Mouse (Mus musculus): Measurements from ENCODE around the gene Ddx55. TPM values are rescaled to one million over a fixed set of nuclear protein-coding genes. Genes with fewer than 3 reads are reported as not detected.

Gene Ddx55
- polyA plus RNA-seq, 1 experiment: 37.9 TPM

DNA sequence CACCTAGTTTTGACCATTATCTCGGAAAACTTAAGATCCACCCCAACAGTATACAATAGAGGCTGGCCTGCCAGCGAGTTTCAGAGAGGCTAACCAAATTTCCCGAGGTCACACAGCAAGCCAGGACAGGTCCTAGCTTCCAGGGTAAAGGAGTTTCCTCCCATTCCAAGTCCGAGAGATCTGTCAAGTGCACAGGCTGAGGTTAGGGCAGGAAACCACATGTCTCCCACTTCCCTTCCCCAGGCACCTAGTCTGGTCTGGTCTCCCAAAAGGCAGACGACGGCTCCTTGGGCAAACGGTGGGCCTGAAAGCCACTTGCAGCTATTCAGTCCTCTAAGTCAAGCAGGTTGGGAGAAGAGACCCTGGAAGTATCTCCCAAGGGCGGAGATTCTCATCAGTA, 23.0 kb upstream of the Ddx55 start:
- no peaks in the 10 kb centered on the region for H3K27me3 ChIP-seq (ENCODE audit: control insufficient read depth, insufficient read depth, low read length)
- no peaks in the 10 kb centered on the region for H3K4me1 ChIP-seq (ENCODE audit: control insufficient read depth, insufficient read depth, low read length)
- WGBS: 65% methylated on average over 8 of the region's 8 CpGs
- H3K27ac ChIP-seq (ENCODE audit: insufficient read depth, low read length): no peak overlapping the region
- no peak for DNase-seq
- no peak for TF ChIP-seq CTCF (IDR thresholded peaks at IDR 0.05; ENCODE audit: borderline replicate concordance, insufficient read depth, low read depth, low read length)
- TF ChIP-seq POLR2A (IDR thresholded peaks at IDR 0.05; ENCODE audit: borderline replicate concordance, insufficient read depth, low read length): no peak
- H3K4me3 ChIP-seq (replicated peaks; ENCODE audit: insufficient read depth, low read depth, low read length): no peak overlapping the region

GRCm38 (mm10) chr5:124530655-124531582, 21.7 kb upstream of the Ddx55 start, which contains the start of gene Rilpl1:
Rilpl1 (minus strand) TSS chr5:124531391.
- DNase-seq: peak; percentile 73 to 74
- WGBS: under 1% methylated on average over 96 of the region's 96 CpGs
- Histone ChIP-seq H3K27me3 (ENCODE audit: control insufficient read depth, insufficient read depth, low read length) (no peaks in the 10 kb centered on the region), H3K4me1 (ENCODE audit: control insufficient read depth, insufficient read depth, low read length) (no peaks in the 10 kb centered on the region), H3K27ac (ENCODE audit: insufficient read depth, low read length) (no peak within 1 kb of the TSS), H3K4me3 (replicated peaks; ENCODE audit: insufficient read depth, low read depth, low read length) (peak within 1 kb of the TSS; percentile 68)
- TF ChIP-seq CTCF (IDR thresholded peaks at IDR 0.05; ENCODE audit: borderline replicate concordance, insufficient read depth, low read depth, low read length) (no peak), POLR2A (IDR thresholded peaks at IDR 0.05; ENCODE audit: borderline replicate concordance, insufficient read depth, low read length) (0 out of 2 replicates have a peak, but pooled peaks have one; percentile 34)

GRCm38 (mm10) chr5:124531583-124531930, 21.1 kb upstream of the Ddx55 start:
- Histone ChIP-seq H3K4me1 (ENCODE audit: control insufficient read depth, insufficient read depth, low read length) (no peaks in the 10 kb centered on the region), H3K27ac (ENCODE audit: insufficient read depth, low read length) (no peak overlapping the region), H3K27me3 (ENCODE audit: control insufficient read depth, insufficient read depth, low read length) (no peaks in the 10 kb centered on the region), H3K4me3 (replicated peaks; ENCODE audit: insufficient read depth, low read depth, low read length) (peak overlapping the region; percentile 68)
- peak in 1 of 2 experiments; percentile 32 for DNase-seq
- no peak for TF ChIP-seq CTCF (IDR thresholded peaks at IDR 0.05; ENCODE audit: borderline replicate concordance, insufficient read depth, low read depth, low read length)
- TF ChIP-seq POLR2A (IDR thresholded peaks at IDR 0.05; ENCODE audit: borderline replicate concordance, insufficient read depth, low read length): no peak
- WGBS: 10% methylated on average over 14 of the region's 14 CpGs

DNA sequence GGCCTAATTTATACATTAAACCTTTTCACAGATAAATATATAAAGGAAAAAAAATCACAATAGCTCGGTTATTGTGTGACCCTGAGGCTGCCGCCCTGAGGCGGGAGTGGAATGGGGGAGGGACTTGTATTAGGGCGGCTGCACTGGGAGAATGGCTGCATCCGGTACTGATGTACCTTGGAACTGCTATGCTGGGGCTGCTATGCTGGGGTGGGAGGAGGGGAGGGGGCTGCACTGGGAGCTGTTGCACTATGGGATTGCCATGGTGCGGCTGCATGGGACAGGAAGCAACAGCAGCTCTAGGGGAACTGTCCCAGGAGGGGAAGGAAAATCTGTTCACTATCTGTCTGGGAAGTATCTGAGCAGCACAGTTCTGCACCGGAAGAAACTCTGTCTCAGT, 20.2 kb upstream of the Ddx55 start:
- TF ChIP-seq POLR2A (IDR thresholded peaks at IDR 0.05; ENCODE audit: borderline replicate concordance, insufficient read depth, low read length) (no peak), CTCF (IDR thresholded peaks at IDR 0.05; ENCODE audit: borderline replicate concordance, insufficient read depth, low read depth, low read length) (no peak)
- Histone ChIP-seq H3K27ac (ENCODE audit: insufficient read depth, low read length) (no peak overlapping the region), H3K4me3 (replicated peaks; ENCODE audit: insufficient read depth, low read depth, low read length) (no peak overlapping the region), H3K4me1 (ENCODE audit: control insufficient read depth, insufficient read depth, low read length) (no peaks in the 10 kb centered on the region), H3K27me3 (ENCODE audit: control insufficient read depth, insufficient read depth, low read length) (no peaks in the 10 kb centered on the region)
- WGBS: 73% methylated on average over 7 of the region's 7 CpGs
- no peak for DNase-seq

GRCm38 (mm10) chr5:124535016-124535415, 17.6 kb upstream of the Ddx55 start:
- 63% methylated on average over 5 of the region's 5 CpGs for WGBS
- H3K27ac ChIP-seq (ENCODE audit: insufficient read depth, low read length): no peak overlapping the region
- H3K4me3 ChIP-seq (replicated peaks; ENCODE audit: insufficient read depth, low read depth, low read length): no peak overlapping the region
- no peak for DNase-seq
- TF ChIP-seq POLR2A (IDR thresholded peaks at IDR 0.05; ENCODE audit: borderline replicate concordance, insufficient read depth, low read length): no peak
- TF ChIP-seq CTCF (IDR thresholded peaks at IDR 0.05; ENCODE audit: borderline replicate concordance, insufficient read depth, low read depth, low read length): no peak
- no peaks in the 10 kb centered on the region for H3K4me1 ChIP-seq (ENCODE audit: control insufficient read depth, insufficient read depth, low read length)
- no peaks in the 10 kb centered on the region for H3K27me3 ChIP-seq (ENCODE audit: control insufficient read depth, insufficient read depth, low read length)

DNA sequence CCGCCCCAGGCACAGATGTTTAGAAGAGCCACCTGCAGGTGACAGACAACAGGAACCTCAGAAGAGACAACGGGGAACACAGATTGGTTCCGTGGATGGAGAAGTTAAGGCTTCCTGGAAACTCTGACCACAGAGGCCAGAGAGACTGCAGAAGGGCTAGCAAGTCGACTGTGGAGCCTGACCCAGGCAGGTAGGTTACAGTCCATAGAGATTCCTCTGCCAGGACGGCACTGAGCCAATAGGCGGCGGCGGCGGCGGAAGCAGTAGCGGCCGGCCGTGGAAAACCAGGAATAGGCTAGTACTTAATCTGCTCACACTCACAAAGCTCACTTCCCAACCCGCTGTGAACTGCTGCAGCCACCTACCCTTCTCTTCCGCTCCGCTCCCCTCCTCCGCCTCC, 15.9 kb upstream of the Ddx55 start:
- no peaks in the 10 kb centered on the region for H3K4me1 ChIP-seq (ENCODE audit: control insufficient read depth, insufficient read depth, low read length)
- no peaks in the 10 kb centered on the region for H3K27me3 ChIP-seq (ENCODE audit: control insufficient read depth, insufficient read depth, low read length)
- DNase-seq: peak; percentile 46
- H3K4me3 ChIP-seq (replicated peaks; ENCODE audit: insufficient read depth, low read depth, low read length): no peak overlapping the region
- WGBS: 5% methylated on average over 17 of the region's 17 CpGs
- H3K27ac ChIP-seq (ENCODE audit: insufficient read depth, low read length): no peak overlapping the region
- TF ChIP-seq CTCF (IDR thresholded peaks at IDR 0.05; ENCODE audit: borderline replicate concordance, insufficient read depth, low read depth, low read length): no peak
- no peak for TF ChIP-seq POLR2A (IDR thresholded peaks at IDR 0.05; ENCODE audit: borderline replicate concordance, insufficient read depth, low read length)

DNA sequence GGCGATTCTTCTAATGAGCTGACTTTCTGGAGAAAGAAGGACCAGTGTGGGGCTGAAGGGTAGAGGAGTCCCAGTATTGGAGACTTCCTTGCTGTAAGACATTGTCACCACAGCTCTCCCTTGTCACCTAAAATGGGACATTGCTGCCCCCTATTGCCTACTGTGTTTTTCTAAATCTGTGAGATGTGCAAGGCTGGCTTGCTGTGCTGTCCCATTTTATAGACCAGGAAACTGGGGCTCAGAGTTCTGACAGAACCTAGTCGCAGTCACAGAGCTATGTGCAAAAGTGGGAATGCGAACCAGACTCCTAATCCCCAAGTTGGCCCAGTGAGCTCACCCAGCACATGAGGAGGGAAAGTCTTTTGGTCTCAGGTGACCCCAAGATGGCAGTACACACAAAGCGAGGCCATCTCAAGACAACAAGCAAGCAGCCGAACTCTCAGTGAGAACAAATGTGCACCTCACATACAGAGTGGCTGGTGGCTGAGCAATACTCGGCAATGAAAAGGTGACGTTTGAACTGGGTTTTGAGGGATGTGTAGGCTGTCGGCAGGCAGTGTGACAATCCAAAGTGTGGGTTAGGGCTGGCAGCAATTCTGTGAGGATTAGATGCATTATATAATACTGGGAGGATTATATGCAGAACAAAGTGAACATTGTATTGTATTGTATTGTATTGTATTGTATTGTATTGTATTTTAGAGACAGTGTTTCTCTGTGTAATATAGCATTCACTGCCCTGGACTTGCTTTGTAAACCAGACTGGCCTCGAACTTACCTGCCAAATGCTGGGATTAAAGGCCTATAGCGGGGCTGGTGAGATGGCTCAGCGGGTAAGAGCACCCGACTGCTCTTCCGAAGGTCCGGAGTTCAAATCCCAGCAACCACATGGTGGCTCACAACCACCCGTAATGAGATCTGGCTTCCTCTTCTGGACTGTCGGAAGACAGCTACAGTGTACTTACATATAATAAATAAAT, 13.6 kb upstream of the Ddx55 start:
- no peak for TF ChIP-seq POLR2A (IDR thresholded peaks at IDR 0.05; ENCODE audit: borderline replicate concordance, insufficient read depth, low read length)
- peak; percentile 59 for TF ChIP-seq CTCF (IDR thresholded peaks at IDR 0.05; ENCODE audit: borderline replicate concordance, insufficient read depth, low read depth, low read length)
- H3K27me3 ChIP-seq (ENCODE audit: control insufficient read depth, insufficient read depth, low read length): no peaks in the 10 kb centered on the region
- H3K27ac ChIP-seq (ENCODE audit: insufficient read depth, low read length): no peak overlapping the region
- WGBS: 78% methylated on average over 16 of the region's 16 CpGs
- H3K4me3 ChIP-seq (replicated peaks; ENCODE audit: insufficient read depth, low read depth, low read length): no peak overlapping the region
- H3K4me1 ChIP-seq (ENCODE audit: control insufficient read depth, insufficient read depth, low read length): no peaks in the 10 kb centered on the region; the same call in 1 of the 2 replicates
- DNase-seq: peak; percentile 43 to 61

All from cerebellum, adult 2 months (tissue).